Mouse (Mus musculus): ENCODE data around the gene Pou2f1. TPM values are rescaled to one million over a fixed set of nuclear protein-coding genes. Genes with fewer than 3 reads are reported as not detected.

Gene Pou2f1
- polyA plus RNA-seq, 1 experiment = 39.7 TPM

- Histone ChIP-seq H3K4me1 (replicated peaks; ENCODE audit: control insufficient read depth, insufficient read depth, low read length) (no peaks in the 10 kb centered on the region), H3K27ac (ENCODE audit: control insufficient read depth, insufficient read depth, low read length) (no peak overlapping the region)
- over 99% methylated on average over 2 of the region's 2 CpGs for WGBS
These were observed 67.0 kb downstream of the Pou2f1 start for GRCm38 (mm10) chr1:165935466-165935818.

GRCm38 (mm10) chr1:165934648-165935465, 67.6 kb downstream of the Pou2f1 start:
- Histone ChIP-seq H3K4me1 (replicated peaks; ENCODE audit: control insufficient read depth, insufficient read depth, low read length) (no peaks in the 10 kb centered on the region), H3K27me3 (ENCODE audit: control insufficient read depth, insufficient read depth, low read length) (no peaks in the 10 kb centered on the region), H3K27ac (ENCODE audit: control insufficient read depth, insufficient read depth, low read length) (no peak overlapping the region), H3K36me3 (ENCODE audit: control insufficient read depth, insufficient read depth, low read length) (no peaks in the 10 kb centered on the region), H3K4me3 (ENCODE audit: control insufficient read depth, insufficient read depth, low read length) (no peak overlapping the region)
- WGBS = 34% methylated on average over 7 of the region's 7 CpGs
- TF ChIP-seq POLR2A (IDR thresholded peaks at IDR 0.05; ENCODE audit: control insufficient read depth, extremely low read depth, insufficient read depth, low read length, poor library complexity) = no peak
- no peak for TF ChIP-seq CTCF (IDR thresholded peaks at IDR 0.05; ENCODE audit: borderline replicate concordance, control insufficient read depth, extremely low read depth, insufficient read depth, low read length, poor library complexity)
- DNase-seq = no peak

More at GRCm38 (mm10) chr1:165935466-165935818, 67.0 kb downstream of the Pou2f1 start:
- H3K27me3 ChIP-seq (ENCODE audit: control insufficient read depth, insufficient read depth, low read length) = no peaks in the 10 kb centered on the region
- DNase-seq = no peak
- H3K4me3 ChIP-seq (ENCODE audit: control insufficient read depth, insufficient read depth, low read length) = no peak overlapping the region
- TF ChIP-seq POLR2A (IDR thresholded peaks at IDR 0.05; ENCODE audit: control insufficient read depth, extremely low read depth, insufficient read depth, low read length, poor library complexity) = no peak
- no peak for TF ChIP-seq CTCF (IDR thresholded peaks at IDR 0.05; ENCODE audit: borderline replicate concordance, control insufficient read depth, extremely low read depth, insufficient read depth, low read length, poor library complexity)
- H3K36me3 ChIP-seq (ENCODE audit: control insufficient read depth, insufficient read depth, low read length) = no peaks in the 10 kb centered on the region

DNA sequence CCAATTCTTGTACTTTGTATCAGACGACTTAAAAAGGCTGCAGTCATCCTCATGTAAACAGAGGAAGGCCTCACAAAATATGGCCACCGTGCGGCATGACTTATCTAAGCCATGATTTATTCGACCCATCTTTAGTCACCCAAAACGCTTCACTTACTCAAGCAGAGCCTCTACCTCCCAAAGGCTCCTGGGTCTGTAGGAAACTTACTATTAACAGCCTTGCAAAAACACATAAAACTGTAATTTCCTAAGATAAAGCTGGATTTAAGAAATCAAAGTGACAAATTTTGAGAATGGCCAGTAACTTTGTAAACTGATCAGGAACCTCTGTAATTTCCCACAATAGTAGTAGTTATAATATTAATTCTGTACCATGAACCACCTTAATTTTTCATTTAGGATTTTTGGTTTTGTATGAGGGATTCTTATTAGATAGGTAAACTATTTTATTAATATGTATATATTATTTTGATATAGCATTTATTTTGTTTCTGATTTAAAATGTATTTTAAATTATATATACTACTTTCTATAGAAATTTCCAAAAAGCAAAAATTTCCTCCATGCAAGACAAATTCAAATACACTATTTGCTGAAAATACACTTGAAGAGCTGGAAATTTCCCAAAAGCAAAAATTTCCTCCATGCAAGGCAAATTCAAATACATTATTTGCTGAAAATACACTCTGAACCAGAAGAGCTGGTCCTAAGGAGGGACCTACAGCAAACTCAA, 68.4 kb downstream of the Pou2f1 start:
- no peak for DNase-seq
- Histone ChIP-seq H3K36me3 (ENCODE audit: control insufficient read depth, insufficient read depth, low read length) (no peaks in the 10 kb centered on the region), H3K27ac (ENCODE audit: control insufficient read depth, insufficient read depth, low read length) (no peak overlapping the region), H3K27me3 (ENCODE audit: control insufficient read depth, insufficient read depth, low read length) (no peaks in the 10 kb centered on the region), H3K4me3 (ENCODE audit: control insufficient read depth, insufficient read depth, low read length) (no peak overlapping the region), H3K4me1 (replicated peaks; ENCODE audit: control insufficient read depth, insufficient read depth, low read length) (no peaks in the 10 kb centered on the region)
- WGBS = 92% methylated on average over 5 of the region's 5 CpGs
- TF ChIP-seq POLR2A (IDR thresholded peaks at IDR 0.05; ENCODE audit: control insufficient read depth, extremely low read depth, insufficient read depth, low read length, poor library complexity) (no peak), CTCF (IDR thresholded peaks at IDR 0.05; ENCODE audit: borderline replicate concordance, control insufficient read depth, extremely low read depth, insufficient read depth, low read length, poor library complexity) (no peak)

GRCm38 (mm10) chr1:165932842-165933241, 69.6 kb downstream of the Pou2f1 start:
- DNase-seq = no peak
- H3K4me1 ChIP-seq (replicated peaks; ENCODE audit: control insufficient read depth, insufficient read depth, low read length) = no peaks in the 10 kb centered on the region
- 91% methylated on average over 2 of the region's 2 CpGs for WGBS
- no peak overlapping the region for H3K27ac ChIP-seq (ENCODE audit: control insufficient read depth, insufficient read depth, low read length)
- H3K27me3 ChIP-seq (ENCODE audit: control insufficient read depth, insufficient read depth, low read length) = no peaks in the 10 kb centered on the region
- H3K36me3 ChIP-seq (ENCODE audit: control insufficient read depth, insufficient read depth, low read length) = no peaks in the 10 kb centered on the region
- no peak for TF ChIP-seq CTCF (IDR thresholded peaks at IDR 0.05; ENCODE audit: borderline replicate concordance, control insufficient read depth, extremely low read depth, insufficient read depth, low read length, poor library complexity)
- H3K4me3 ChIP-seq (ENCODE audit: control insufficient read depth, insufficient read depth, low read length) = no peak overlapping the region

DNA sequence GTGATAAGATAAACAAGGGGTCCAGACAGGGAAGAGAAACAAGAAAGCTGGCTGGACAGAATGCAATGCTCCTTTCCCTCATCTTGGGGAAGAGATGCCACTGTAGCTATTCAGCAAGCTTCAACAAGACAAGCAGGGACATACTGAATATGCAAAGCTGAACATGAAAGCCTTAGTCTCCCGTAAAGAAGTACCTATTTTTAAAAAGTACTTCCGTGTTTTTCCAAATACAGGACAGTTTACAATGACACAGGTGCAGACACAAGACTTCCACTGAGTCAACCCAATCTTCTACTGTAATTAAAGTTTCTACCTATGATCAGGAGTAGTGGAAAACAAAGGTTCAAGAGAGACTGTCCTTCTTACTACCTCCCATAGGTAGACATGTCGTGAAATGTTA, 72.0 kb downstream of the Pou2f1 start:
- no peaks in the 10 kb centered on the region for H3K4me1 ChIP-seq (replicated peaks; ENCODE audit: control insufficient read depth, insufficient read depth, low read length)

GRCm38 (mm10) chr1:165927507-165928279, 74.8 kb downstream of the Pou2f1 start:
- H3K27me3 ChIP-seq (ENCODE audit: control insufficient read depth, insufficient read depth, low read length) = no peaks in the 10 kb centered on the region
- 96% methylated on average over 7 of the region's 7 CpGs for WGBS
- H3K4me3 ChIP-seq (ENCODE audit: control insufficient read depth, insufficient read depth, low read length) = no peak overlapping the region

More for the DNA sequence above, 72.0 kb downstream of the Pou2f1 start:
- no peak for DNase-seq
- Histone ChIP-seq H3K27me3 (ENCODE audit: control insufficient read depth, insufficient read depth, low read length) (no peaks in the 10 kb centered on the region), H3K36me3 (ENCODE audit: control insufficient read depth, insufficient read depth, low read length) (no peaks in the 10 kb centered on the region), H3K4me3 (ENCODE audit: control insufficient read depth, insufficient read depth, low read length) (no peak overlapping the region), H3K27ac (ENCODE audit: control insufficient read depth, insufficient read depth, low read length) (no peak overlapping the region)
- no peak for TF ChIP-seq CTCF (IDR thresholded peaks at IDR 0.05; ENCODE audit: borderline replicate concordance, control insufficient read depth, extremely low read depth, insufficient read depth, low read length, poor library complexity)
- no peak for TF ChIP-seq POLR2A (IDR thresholded peaks at IDR 0.05; ENCODE audit: control insufficient read depth, extremely low read depth, insufficient read depth, low read length, poor library complexity)
- 94% methylated on average over 3 of the region's 3 CpGs for WGBS

More at GRCm38 (mm10) chr1:165927507-165928279, 74.8 kb downstream of the Pou2f1 start:
- no peaks in the 10 kb centered on the region for H3K36me3 ChIP-seq (ENCODE audit: control insufficient read depth, insufficient read depth, low read length)
- no peaks in the 10 kb centered on the region for H3K4me1 ChIP-seq (replicated peaks; ENCODE audit: control insufficient read depth, insufficient read depth, low read length)
- no peak for DNase-seq
- no peak overlapping the region for H3K27ac ChIP-seq (ENCODE audit: control insufficient read depth, insufficient read depth, low read length)
- TF ChIP-seq CTCF (IDR thresholded peaks at IDR 0.05; ENCODE audit: borderline replicate concordance, control insufficient read depth, extremely low read depth, insufficient read depth, low read length, poor library complexity) (no peak), POLR2A (IDR thresholded peaks at IDR 0.05; ENCODE audit: control insufficient read depth, extremely low read depth, insufficient read depth, low read length, poor library complexity) (no peak)

Measured in thymus, adult 2 months (tissue).